Mouse (Mus musculus) erythroid progenitor cell, adult 5-6 weeks (primary cell): ENCODE data around the gene Zfp874a. TPM values are rescaled to one million over a fixed set of nuclear protein-coding genes. Genes with fewer than 3 reads are reported as not detected.
"Not testable (repeated sequence)": the region's sequence is repeated elsewhere in the genome, so short reads cannot be mapped to it uniquely, and the experiment has no call there.

Experiments
- ATAC-seq: replicated peaks from 2 replicates; pipeline ENCODE4 v1.8.0; 2016; ENCODE audit warnings: moderate number of reproducible peaks, mild to moderate bottlenecking, moderate TSS enrichment, inconsistent platforms; ENCODE audit not compliant: poor library complexity, low FRiP score, severe bottlenecking
- total RNA-seq, 2 experiments: library from RNA; stranded (forward) in 1 of 2; stranded (reverse) in 1 of 2; fragments of 150-400 nt in 1 of 2; fragments of 186-747, 209-891 nt in 1 of 2; gene quantifications; 2 replicates each; pipeline versions ENCODE4 v1.2.3 to v1.2.4; 2015 to 2017; ENCODE audit warnings: low replicate concordance in 2 of 2

Zfp874a gene
- total RNA-seq (2015; ENCODE audit: low replicate concordance) (0.84 and 7.2 TPM in 2 replicates), total RNA-seq (2017; ENCODE audit: low replicate concordance) (3.4 and 4.9 TPM in 2 replicates)

DNA sequence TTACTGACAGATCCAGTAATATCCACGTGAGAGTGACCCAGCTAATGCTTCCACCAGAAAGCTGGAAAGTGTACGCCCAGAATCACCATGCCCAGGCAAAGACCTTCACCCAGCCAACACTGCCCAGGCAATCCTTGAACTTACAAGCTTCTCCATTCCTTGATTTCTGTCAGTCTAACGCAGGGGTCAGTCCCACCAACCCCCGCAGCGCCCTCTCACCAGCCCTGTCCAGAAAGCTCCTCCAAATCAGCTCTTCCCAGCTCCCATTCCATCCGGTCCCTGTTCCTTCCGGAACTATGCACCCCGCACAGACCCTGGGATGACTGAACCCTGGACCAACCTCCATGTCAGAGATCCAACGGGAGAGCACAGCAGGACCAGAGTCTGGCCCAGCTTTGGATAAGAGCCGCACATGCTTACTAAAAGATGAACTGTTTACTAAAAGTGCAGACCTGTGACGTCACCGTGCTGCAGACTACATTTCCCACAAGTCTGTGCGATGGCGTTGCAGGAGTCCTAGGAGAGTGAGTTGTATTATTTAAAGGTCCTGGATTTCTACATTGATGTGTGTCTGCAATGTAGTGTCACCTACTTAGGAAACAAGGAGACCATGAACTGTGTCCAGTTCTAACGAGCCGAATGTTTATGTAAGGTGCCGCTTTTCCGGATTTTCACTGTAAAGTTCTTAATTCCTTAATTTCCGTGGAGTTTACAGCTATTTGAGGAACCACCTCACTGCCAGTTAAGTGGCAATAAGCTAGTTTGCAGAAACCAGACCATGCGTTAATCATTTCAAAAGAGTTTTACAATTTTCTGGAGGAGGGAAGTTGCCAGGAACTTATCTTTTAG, at the start of gene Zfp874a:
Gene Zfp874a, minus strand, starts transcription at position 453 of the 849 bp plus-strand sequence.
- peak; percentile 98 for ATAC-seq

DNA sequence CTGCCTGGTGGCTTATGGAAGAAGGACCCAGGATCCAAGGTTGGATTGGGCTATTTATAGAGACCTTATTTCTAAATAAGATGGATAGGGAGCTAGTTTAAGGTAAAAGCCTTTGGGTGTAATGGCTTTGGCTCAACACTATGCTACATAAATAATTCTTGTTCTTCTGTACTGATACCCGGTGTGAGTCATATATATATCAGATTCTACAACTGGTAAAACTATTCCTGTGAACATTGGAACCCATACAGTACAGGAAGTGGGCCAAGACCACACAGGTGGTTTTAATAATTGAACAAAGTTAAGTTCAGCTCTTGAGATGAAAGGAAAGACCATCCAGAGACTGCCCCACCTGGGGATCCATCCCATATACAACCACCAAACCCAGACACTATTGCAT, 49.5 kb upstream of the Zfp874a start:
- ATAC-seq, result no peak

DNA sequence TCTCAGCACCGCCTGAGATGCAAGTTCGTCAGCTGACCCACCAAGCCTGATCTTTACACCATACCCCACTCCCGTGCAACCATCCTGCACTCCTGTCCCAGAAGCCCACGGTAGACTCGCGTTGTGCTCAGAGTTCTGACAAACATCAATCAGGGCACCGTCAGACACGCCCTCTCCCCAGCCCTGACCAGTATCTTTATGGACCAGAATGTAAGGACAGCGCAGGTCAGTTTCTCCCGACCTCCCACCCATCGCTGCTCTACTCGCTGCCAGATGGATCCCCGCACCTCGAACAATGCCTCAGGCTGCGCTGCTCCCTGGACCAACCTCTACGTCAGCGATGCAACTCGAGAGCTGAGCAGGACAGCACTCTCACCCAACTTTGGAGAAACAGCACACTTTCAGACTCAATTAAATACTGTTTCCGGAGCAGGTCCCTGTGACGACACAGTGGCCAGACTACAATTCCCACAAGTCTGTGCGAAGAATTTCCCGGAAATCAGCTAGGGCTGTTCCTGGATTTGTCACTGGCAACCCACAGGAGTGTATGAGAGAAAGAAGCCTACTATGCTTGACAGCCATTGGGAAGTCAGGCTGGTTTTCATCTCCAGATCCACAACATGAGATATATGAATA, 48.8 kb upstream of the Zfp874a start, which contains the start of gene Zfp58:
Gene Zfp58, minus strand, starts transcription at position 472 of the 636 bp plus-strand sequence.
- ATAC-seq, result peak; percentile 65

DNA sequence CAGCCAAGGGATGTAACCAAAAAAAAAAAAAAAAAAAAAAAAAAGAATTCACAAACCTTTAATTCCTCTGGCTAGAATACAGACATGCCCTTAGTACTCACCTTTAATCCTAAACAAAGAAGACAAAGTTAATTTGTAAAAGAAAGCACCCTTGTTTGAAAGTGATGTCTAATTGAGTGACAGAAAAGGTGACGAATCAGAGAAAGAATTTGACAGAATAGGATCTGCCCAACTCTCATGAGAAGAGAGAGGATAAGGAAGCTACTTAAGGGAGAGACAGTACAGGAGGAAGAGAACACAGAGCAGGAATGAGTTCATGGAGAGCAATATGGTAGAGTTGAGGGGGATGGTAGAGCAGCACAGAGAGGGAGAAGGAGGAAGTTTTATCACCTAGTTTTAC, 44.2 kb upstream of the Zfp874a start:
- no peak for ATAC-seq

DNA sequence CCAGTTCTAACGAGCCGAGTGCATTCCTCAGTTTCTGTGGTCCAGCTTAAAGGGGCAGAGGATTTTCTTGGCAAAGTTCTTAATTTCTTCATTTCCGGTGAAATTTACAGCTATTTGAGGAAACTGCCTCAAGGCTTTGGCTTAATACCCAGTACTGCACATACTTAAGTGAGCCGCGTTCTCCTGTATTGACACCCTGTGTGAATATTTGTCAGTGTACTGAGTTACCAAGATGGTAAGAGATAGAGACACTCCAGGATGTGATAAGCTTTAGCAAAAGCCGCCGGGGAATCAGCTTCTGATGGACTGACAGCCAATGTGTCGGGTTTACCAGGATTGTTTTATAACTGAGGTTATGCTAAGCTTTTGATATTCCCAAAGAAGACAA, 33.0 kb upstream of the Zfp874a start:
- ATAC-seq, result no peak

DNA sequence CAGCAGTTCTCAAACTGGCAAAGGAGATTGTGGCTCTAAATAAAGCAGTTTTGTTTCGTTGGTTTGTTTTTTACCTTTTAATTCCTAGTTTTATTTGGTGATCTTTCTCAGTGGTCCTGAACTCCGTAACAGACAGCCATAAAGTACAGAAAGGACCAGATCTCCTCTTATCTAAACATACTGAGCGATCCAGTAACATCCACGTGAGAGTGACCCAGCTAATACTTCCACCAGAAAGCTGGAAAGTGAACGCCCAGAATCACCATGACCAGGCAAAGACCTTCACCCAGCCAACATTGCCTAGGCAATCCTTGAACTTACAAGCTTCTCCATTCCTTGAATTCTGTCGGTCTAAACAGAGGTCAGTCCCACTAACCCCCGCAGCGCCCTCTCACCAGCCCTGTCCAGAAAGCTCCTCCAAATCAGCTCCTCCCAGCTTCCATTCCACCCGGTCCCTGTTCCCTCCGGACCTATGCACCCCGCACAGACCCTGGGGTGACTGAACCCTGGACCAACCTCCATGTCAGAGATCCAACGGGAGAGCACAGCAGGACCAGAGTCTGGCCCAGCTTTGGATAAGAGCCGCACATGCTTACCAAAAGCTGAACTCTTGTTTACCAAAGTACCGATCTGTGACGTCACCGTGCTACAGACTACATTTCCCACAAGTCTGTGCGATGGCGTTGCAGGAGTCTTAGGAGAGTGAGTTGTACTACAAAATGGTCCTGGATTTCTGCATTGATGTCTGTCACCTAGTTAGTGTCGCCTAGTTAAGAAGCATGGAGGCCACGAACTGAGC, 32.4 kb upstream of the Zfp874a start, which contains the start of gene Zfp874b:
Gene Zfp874b, minus strand, starts transcription at position 634 of the 799 bp plus-strand sequence.
- ATAC-seq, result peak; percentile 98

DNA sequence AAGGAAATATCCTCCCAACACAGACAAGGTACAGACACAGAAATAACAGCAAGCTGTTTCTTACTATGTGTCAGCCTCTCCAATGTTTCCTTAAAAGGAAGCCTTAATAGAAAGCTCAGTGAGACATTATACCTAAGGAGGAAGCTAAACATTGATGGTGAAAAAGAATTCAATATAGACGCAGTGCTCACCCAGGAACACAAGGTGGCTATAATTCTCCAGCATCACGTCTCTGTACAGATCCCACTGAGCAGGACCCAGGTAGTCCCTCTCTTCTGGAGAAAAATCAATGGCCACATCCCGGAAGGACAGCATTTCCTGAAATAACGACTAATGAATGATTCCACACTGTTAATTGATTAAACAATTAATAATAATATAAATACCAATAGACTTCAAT, 30.1 kb upstream of the Zfp874a start:
- ATAC-seq, result no peak

DNA sequence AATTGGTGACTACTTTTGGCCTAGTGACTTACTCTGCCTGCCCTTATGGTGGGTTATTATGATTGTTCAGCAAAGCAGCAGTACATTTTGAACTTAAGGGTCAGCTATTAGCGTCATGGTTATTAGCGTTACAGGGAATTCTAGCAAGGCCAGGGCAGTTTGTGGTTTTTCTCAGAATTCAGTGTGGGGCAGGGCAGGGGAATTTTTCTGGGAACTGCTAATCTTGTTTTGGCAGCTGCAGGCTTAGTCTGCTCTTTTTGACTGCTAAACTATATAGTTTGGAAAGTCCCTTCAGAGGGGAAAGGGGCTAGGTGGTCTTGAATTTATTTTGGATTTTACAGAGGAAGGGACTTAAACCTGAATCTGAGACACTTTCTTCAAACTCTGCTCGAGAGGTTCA, 17.9 kb upstream of the Zfp874a start:
- no peak for ATAC-seq

DNA sequence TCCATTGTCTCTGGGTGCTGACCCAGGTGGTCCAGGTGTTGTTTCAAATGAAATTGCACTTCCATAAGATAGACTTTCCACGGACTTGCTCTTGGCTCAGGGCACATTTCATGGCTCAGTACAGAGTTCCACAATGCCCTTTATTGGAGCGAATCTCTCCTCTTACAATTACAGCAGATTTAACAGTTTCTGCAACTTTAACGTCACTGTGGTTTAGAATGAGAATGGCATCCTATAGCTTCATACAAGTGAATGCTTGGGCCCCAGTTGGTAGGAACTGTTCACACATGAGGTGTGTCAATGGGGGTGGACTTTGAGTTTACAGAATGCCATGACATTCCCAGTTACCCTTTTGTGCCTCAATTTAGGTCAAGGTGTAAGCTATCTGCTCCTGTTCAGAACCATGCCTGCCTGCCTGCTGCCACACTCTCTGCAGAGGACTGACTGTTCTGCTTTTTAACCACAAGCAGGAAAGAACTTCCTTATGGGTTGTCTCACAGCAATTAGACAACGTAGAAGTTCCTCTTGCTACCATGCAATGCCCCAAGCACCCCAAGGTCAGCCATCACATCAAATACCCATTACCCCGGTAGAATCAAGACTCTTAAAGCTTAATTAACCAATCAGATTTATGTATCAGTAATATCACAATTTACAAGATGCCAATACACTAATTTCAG, 12.2 kb upstream of the Zfp874a start:
- not testable (repeated sequence) for ATAC-seq

DNA sequence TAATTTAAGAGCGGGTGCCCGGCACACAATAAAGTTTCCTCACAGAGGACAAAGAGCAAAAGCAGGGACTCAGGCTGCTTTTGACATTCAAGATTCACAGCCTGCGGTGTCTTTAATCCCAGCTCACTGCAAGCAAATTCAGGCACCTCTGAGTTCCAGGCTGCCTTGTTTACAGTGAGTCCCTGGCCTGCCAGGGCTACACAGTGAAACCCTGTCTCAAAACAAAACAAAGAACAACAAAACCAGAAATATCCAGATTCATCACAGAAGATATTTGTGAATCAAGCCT, 541 bp upstream of the Zfp874a start:
- ATAC-seq, result no peak

DNA sequence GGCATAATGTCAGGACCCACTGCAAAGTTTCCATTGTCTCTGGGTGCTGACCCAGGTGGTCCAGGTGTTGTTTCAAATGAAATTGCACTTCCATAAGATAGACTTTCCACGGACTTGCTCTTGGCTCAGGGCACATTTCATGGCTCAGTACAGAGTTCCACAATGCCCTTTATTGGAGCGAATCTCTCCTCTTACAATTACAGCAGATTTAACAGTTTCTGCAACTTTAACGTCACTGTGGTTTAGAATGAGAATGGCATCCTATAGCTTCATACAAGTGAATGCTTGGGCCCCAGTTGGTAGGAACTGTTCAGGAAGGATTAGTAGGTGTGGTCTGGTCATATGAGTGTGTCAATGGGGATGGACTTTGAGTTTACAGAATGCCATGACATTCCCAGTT, 14.3 kb downstream of the Zfp874a start:
- ATAC-seq, result not testable (repeated sequence)

DNA sequence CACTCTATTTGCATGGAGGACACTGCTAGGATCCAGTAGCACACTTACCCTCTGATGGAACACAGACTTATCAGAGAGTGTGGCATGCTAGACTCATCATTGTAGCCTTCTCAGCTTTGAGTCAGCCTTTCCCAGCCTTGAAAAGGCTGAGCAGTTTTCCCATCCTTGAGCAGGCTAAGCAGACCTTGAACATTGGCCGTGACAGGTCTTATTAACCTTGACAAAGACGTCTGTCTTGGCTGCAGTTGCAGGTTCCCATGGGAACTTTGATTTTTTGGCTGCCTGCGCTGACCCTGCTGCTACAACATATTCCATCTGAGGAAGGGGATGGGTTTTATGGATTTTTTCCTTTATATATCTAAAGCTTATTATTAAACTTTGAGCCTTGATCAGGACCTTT, 23.3 kb downstream of the Zfp874a start:
- no peak for ATAC-seq

DNA sequence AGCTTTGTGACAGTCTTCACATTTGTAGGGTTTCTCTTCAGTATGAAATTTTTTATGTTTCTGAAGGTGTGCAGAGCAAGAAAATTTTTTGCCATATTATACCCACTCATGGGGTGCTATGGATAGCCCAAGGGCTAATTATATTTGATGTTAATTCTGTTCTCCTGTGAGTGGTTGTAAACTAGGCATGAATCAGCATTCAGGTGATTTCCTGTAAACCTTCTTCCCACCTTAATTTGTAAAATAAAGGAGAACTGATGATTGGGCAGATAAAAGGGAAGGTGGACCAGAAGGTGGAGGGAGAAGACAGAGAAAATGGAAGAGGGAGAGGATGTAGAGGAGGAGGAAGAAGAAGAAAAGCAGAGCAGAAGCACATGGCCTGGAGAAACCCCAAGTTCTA, 25.7 kb downstream of the Zfp874a start:
- not testable (repeated sequence) for ATAC-seq

DNA sequence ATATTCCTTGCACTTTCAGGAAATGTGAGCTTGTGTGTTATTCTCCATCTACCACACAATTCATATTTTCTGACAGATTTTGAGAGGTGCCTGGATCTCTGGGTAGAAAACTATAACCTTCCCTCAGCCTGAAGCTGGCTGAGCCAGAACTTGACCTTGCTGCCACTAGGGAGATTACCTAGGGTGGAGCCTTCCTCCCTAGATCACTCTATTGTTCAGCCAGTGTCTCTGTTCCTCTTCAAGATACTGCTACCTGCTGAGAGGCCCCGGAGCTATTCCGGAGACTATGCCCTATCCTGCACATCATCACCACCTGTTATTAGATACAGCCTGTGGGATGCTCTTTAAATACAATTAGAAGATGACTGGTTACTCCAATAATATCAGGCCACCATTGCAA, 28.9 kb downstream of the Zfp874a start:
- not testable (repeated sequence) for ATAC-seq

DNA sequence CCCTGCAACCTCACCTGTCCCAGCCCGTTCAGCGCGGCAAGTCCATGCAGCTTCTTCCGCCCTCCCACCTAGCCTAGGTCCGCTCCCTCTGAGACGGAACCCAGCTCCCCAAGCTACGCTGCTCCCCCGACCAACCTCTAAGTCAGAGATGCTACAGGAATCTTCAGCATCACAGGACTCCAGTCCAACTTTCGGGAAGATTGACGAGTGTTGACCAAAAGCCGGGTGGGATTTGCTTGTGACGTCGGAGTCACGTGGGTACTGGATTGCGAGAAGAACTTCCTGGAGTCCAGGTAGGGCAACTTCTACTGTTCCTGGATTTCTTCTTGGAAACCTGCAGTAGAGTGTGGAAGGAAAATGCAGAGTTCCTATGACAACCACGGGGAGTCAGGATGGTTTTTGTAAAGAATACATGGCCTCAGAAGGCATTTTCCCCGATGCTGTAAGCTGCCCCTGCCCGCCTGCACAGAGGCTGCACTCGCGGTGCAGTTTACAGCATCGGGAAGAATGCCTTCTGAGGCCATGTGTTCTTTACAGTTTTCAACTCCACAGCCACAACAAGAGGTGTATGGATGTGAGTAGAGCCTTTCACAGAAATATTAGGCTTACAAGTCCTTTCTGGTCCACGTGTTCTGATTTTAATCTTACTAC, 30.1 kb downstream of the Zfp874a start, which contains the start of gene Zfp459:
Gene Zfp459, minus strand, starts transcription at position 212 of the 651 bp plus-strand sequence.
- ATAC-seq, result peak; percentile 30; the same call in 1 of the 2 replicates

DNA sequence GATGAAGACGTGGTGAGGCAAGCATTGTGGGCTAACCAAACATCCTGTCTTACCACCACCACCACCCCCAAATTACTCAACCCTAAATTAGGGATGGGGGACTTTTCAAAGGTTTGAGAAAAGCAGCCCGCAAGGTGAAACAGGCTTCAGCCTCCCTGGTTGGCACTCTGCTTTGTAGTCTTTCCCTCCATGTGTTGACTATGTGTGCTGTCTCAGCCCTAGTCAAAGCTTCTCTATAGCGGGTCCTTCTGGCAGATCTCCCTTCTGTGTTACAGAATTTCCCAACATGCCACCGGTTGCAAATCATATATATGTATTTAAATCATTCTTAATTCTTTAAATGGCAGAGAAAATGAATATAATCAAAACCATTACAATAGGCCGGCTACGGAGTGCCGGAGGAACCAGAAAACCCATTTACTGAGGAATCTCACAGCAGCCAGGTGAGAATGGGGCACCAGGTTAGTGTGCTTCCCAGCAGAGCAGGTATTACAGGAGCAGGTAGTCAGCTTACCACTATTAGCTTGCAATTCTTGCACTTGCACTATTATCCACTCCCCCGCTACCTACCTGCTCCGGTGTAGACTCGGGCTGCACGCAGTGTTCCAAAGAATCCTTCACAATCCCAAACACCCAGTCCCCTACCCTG, 30.7 kb downstream of the Zfp874a start:
- no peak for ATAC-seq

DNA sequence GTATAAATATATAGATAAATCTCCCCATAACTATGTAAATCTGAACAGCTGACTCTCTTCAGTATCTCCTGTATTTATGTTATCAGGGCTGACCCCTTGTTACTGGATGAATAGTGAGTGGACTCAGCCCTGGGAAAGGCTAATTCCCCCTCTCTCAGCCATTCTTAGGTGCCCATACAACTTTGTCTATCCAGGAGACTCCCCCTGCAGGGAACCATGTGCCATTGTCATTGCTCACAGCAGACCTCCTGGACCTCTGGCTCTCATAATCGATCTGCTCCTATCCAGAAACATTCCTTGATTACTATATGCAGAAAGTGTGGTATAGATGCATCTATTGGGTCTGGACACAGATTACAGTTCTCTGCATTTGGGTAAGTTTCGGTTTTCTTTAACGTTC, 34.6 kb downstream of the Zfp874a start:
- ATAC-seq, result no peak

DNA sequence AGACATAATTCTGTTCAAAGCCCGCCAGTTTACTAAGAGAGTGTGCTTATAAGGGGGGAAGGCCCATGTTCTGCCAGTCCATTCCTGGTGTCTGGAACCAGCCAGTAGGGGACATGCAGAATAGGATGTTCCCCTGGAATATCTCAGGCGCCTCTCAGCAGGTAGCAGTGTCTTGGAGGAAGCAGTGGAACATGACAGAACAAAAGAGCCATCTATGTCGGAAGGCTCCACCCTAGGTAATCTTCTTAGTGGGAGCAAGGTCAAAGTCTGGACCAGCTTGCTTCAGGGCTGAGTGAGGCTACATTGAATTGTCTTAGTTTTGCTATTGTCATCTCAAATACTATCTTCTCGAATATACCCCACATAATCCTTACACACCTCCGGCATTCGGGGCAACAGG, 35.7 kb downstream of the Zfp874a start:
- ATAC-seq, result no peak

DNA sequence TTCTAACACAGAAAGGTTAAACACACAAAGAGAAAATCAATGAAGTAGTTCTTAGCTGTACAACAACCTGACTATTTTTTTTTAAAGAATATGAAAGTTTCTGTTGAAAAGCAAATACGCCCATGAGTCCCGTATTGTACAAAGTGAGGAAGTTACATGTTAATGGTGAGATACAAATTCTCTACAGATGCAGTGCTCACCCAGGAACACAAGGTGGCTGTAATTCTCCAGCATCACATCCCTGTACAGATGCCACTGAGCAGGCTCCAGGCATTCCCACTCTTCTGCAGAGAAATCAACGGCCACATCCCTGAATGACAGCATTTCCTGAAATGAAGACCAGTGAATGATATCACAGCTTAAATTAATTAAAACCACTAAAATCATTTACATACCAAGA, 37.8 kb downstream of the Zfp874a start:
- not testable (repeated sequence) for ATAC-seq
